Mouse (Mus musculus) adrenal gland, adult 8-10 months (tissue): ENCODE results near the gene Ulk1. TPM values are rescaled to one million over a fixed set of nuclear protein-coding genes. Genes with fewer than 3 reads are reported as not detected.
A peak's percentile ranks its signal among the peaks of the same experiment; 100 is the strongest.
"Not testable (repeated sequence)": the region's sequence is repeated elsewhere in the genome, so short reads cannot be mapped to it uniquely, and the experiment has no call there.

ENCODE experiments used
- DNase-seq: peaks from one replicate; pipeline ENCODE4 v3.0.0; 2022
- total RNA-seq, 4 experiments: library from RNA; stranded (reverse); gene quantifications; 2 replicates each; pipeline ENCODE4 v1.2.4; 2022

Ulk1 gene
- total RNA-seq, 4 experiments from 2014 or later: 43.6 to 64.1 (median 57.3) TPM

GRCm38 (mm10) chr5:110804012-110804743 lies 5.7 kb downstream of the Ulk1 start:
- no peak for DNase-seq

GRCm38 (mm10) chr5:110802809-110803208 lies 7.1 kb downstream of the Ulk1 start:
- no peak for DNase-seq

GRCm38 (mm10) chr5:110802186-110802585 lies 7.7 kb downstream of the Ulk1 start:
- DNase-seq: no peak

GRCm38 (mm10) chr5:110801036-110801624 lies 8.8 kb downstream of the Ulk1 start:
- DNase-seq: no peak

- no peak for DNase-seq
These were observed 12.2 kb downstream of the Ulk1 start for GRCm38 (mm10) chr5:110797696-110798095.

- DNase-seq: no peak
These were observed 15.5 kb downstream of the Ulk1 start for GRCm38 (mm10) chr5:110794363-110794762.

- DNase-seq: no peak
These were observed 21.2 kb downstream of the Ulk1 start for GRCm38 (mm10) chr5:110788684-110789083.

- no peak for DNase-seq
These were observed 23.6 kb downstream of the Ulk1 start for GRCm38 (mm10) chr5:110786081-110786835.

- no peak for DNase-seq
These were observed 26.7 kb downstream of the Ulk1 start for GRCm38 (mm10) chr5:110783150-110783549.

- DNase-seq: no peak
These were observed 28.2 kb downstream of the Ulk1 start for GRCm38 (mm10) chr5:110781529-110782238.

GRCm38 (mm10) chr5:110780761-110781528 lies 29.0 kb downstream of the Ulk1 start:
- no peak for DNase-seq

- peak; percentile 92 for DNase-seq
These were observed 29.7 kb downstream of the Ulk1 start, which contains the start of gene Pus1 for GRCm38 (mm10) chr5:110779998-110780760. Gene Pus1 (minus strand): TSS chr5:110780659.

- DNase-seq: no peak
These were observed 30.5 kb downstream of the Ulk1 start for GRCm38 (mm10) chr5:110779276-110779997.

GRCm38 (mm10) chr5:110778263-110778662 lies 31.6 kb downstream of the Ulk1 start:
- DNase-seq: no peak

- DNase-seq: no peak
These were observed 33.8 kb downstream of the Ulk1 start for GRCm38 (mm10) chr5:110776141-110776540.

- DNase-seq: no peak
These were observed 35.4 kb downstream of the Ulk1 start for GRCm38 (mm10) chr5:110774511-110774910.

- DNase-seq: not testable (repeated sequence)
These were observed 37.0 kb downstream of the Ulk1 start for GRCm38 (mm10) chr5:110772945-110773344.

GRCm38 (mm10) chr5:110770448-110771158 lies 39.3 kb downstream of the Ulk1 start, which contains the start of gene Ep400:
Gene Ep400 (minus strand): TSS chr5:110770717.
- DNase-seq: peak; percentile 99

GRCm38 (mm10) chr5:110770031-110770445 lies 39.9 kb downstream of the Ulk1 start:
- peak; percentile 45 for DNase-seq

- no peak for DNase-seq
These were observed 40.6 kb downstream of the Ulk1 start for GRCm38 (mm10) chr5:110769272-110769671.
